Mouse (Mus musculus): ENCODE data around the gene Gm26558. TPM values are rescaled to one million over a fixed set of nuclear protein-coding genes. Genes with fewer than 3 reads are reported as not detected.

The Gm26558 gene
- polyA plus RNA-seq, 1 experiment from 2014 or later: 4.4 TPM

DNA sequence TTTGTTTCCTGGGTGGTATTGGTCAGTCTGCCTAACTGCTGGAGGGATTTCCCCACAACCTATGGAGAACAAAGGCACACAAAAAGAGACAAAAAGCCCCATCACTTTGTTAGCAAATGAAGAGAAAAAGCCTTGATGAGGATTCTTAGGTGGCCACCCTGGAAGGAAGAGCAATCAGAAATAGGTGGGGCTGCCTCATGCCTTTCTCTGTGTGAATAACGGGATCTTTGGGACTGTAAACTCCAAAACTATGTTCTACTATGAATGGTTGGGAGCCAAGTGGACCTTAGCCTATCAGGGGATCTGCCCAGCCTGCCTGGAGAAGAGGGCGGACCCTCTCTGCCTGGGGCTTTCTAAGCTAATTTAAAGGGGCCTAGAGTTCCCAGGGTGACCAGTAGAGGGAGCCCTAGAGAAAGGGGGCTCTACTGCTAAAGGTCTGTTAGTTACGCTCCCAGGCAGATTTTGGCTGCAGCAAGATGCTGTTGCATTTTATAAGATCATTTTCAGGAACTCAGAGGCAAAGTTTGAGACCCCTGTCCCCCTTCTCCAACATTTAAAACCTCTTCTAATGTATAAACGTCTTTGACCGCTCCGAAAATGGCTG lies 42.6 kb downstream of the Gm26558 start:
- no peak overlapping the region for H3K4me2 ChIP-seq (ENCODE audit: low read length)
- no peaks in the 10 kb centered on the region for H3K9me3 ChIP-seq (ENCODE audit: control insufficient read depth, low read length)
- no peaks in the 10 kb centered on the region for H3K4me1 ChIP-seq (ENCODE audit: control insufficient read depth in 2 of 2, insufficient read depth in 2 of 2, low read length in 2 of 2)
- no peak for ATAC-seq (ENCODE audit: insufficient number of reproducible peaks, insufficient read depth, low FRiP score, low read depth)
- H3K9ac ChIP-seq (ENCODE audit: low read length): no peak overlapping the region
- H3K27ac ChIP-seq (replicated peaks in 1 of 2; ENCODE audit: control insufficient read depth in 1 of 2, insufficient read depth in 1 of 2, low read depth in 2 of 2, low read length in 2 of 2): no peak overlapping the region
- no peaks in the 10 kb centered on the region for H3K27me3 ChIP-seq (ENCODE audit: control insufficient read depth, insufficient read depth, low read length)
- H3K36me3 ChIP-seq (ENCODE audit: control insufficient read depth, insufficient read depth, low read length): no peaks in the 10 kb centered on the region
- no peak overlapping the region for H3K4me3 ChIP-seq (ENCODE audit: control insufficient read depth in 1 of 2, insufficient read depth in 1 of 2, low read depth in 1 of 2, low read length in 2 of 2)
- 86% methylated on average over 6 of the region's 6 CpGs for WGBS

DNA sequence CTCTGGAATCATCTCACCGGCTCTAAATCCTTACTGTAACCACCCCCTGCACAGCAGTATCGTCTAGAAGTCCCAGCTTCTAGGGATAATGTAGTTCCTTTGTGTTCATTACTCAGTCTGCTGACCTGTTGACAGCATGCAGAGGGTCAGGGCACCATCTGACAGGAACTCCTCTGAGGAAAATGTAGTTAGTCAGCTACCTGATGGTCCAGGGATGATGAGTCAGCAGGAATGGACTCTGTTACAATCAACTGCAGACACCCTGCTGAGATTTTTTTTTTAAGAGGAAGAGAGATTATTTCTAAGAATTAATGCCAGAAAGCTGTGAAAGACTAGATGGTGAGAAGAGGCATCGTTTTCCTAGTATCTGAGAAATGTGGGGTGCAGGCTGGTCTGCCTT lies 45.3 kb downstream of the Gm26558 start:
- no peaks in the 10 kb centered on the region for H3K36me3 ChIP-seq (ENCODE audit: control insufficient read depth, insufficient read depth, low read length)
- ATAC-seq (ENCODE audit: insufficient number of reproducible peaks, insufficient read depth, low FRiP score, low read depth): no peak
- WGBS: 45% methylated on average over 3 of the region's 3 CpGs

DNA sequence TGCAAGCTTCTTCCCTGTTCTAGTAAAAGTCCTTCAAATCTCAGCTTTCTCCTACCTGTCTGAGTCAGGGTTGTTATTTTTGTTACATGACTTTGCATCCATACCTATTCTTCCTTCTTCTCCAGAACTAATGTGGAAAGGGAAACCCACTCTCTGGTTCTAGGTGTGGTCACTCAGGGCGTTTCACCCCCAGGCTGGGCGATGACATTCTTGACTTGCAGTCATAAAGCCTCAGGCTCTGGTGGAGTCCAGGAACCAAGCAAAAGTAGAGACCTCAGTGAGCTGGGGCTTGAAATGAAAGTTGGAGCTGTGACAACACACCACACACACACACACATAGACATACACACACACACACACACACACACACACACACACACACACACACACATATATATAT lies 45.8 kb downstream of the Gm26558 start:
- H3K4me3 ChIP-seq (ENCODE audit: control insufficient read depth in 1 of 2, insufficient read depth in 1 of 2, low read depth in 1 of 2, low read length in 2 of 2): no peak overlapping the region
- 65% methylated on average over 2 of the region's 2 CpGs for WGBS
- H3K9ac ChIP-seq (ENCODE audit: low read length): no peak overlapping the region
- no peaks in the 10 kb centered on the region for H3K36me3 ChIP-seq (ENCODE audit: control insufficient read depth, insufficient read depth, low read length)
- H3K27ac ChIP-seq (replicated peaks in 1 of 2; ENCODE audit: control insufficient read depth in 1 of 2, insufficient read depth in 1 of 2, low read depth in 2 of 2, low read length in 2 of 2): no peak overlapping the region
- no peak overlapping the region for H3K4me2 ChIP-seq (ENCODE audit: low read length)
- no peaks in the 10 kb centered on the region for H3K9me3 ChIP-seq (ENCODE audit: control insufficient read depth, low read length)
- H3K27me3 ChIP-seq (ENCODE audit: control insufficient read depth, insufficient read depth, low read length): no peaks in the 10 kb centered on the region
- no peak for ATAC-seq (ENCODE audit: insufficient number of reproducible peaks, insufficient read depth, low FRiP score, low read depth)
- no peaks in the 10 kb centered on the region for H3K4me1 ChIP-seq (ENCODE audit: control insufficient read depth in 2 of 2, insufficient read depth in 2 of 2, low read length in 2 of 2)

More for the DNA sequence above, 45.3 kb downstream of the Gm26558 start:
- no peak overlapping the region for H3K27ac ChIP-seq (replicated peaks in 1 of 2; ENCODE audit: control insufficient read depth in 1 of 2, insufficient read depth in 1 of 2, low read depth in 2 of 2, low read length in 2 of 2)
- no peak overlapping the region for H3K9ac ChIP-seq (ENCODE audit: low read length)
- H3K4me3 ChIP-seq (ENCODE audit: control insufficient read depth in 1 of 2, insufficient read depth in 1 of 2, low read depth in 1 of 2, low read length in 2 of 2): no peak overlapping the region
- H3K9me3 ChIP-seq (ENCODE audit: control insufficient read depth, low read length): no peaks in the 10 kb centered on the region
- no peaks in the 10 kb centered on the region for H3K27me3 ChIP-seq (ENCODE audit: control insufficient read depth, insufficient read depth, low read length)
- no peak overlapping the region for H3K4me2 ChIP-seq (ENCODE audit: low read length)
- no peaks in the 10 kb centered on the region for H3K4me1 ChIP-seq (ENCODE audit: control insufficient read depth in 2 of 2, insufficient read depth in 2 of 2, low read length in 2 of 2)

DNA sequence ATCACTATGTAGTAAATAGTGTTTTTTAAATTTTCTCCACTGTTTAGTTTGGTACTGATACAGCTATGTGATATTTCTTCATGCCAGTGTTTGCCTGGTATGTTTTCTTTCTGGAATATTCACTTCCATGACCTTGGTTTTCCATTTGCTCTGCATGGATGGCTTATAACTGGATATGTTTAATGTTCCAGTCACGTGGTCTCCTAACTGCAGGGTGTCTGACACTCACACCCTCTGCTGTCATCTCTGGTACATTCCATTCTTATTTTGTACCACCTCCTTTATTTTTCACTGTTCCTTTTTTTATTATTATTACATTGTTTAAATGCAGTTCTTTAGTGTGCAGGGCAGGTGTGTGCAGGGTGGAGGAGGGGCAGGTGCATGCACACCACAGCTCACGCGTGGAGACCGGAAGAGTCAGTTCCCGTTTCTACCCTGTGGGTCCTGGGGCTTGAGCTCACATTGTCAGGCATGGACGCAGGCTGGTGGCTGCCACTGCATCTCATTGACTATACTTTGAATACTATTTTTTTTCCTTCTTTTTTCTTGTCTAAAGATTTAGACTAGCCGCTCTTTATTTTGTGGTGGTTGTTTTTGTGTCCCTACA lies 47.1 kb downstream of the Gm26558 start:
- 79% methylated on average over 7 of the region's 7 CpGs for WGBS
- no peak overlapping the region for H3K4me2 ChIP-seq (ENCODE audit: low read length)

More for the DNA sequence above, 47.1 kb downstream of the Gm26558 start:
- H3K27me3 ChIP-seq (ENCODE audit: control insufficient read depth, insufficient read depth, low read length): no peaks in the 10 kb centered on the region
- H3K27ac ChIP-seq (replicated peaks in 1 of 2; ENCODE audit: control insufficient read depth in 1 of 2, insufficient read depth in 1 of 2, low read depth in 2 of 2, low read length in 2 of 2): no peak overlapping the region
- H3K4me1 ChIP-seq (ENCODE audit: control insufficient read depth in 2 of 2, insufficient read depth in 2 of 2, low read length in 2 of 2): no peaks in the 10 kb centered on the region
- H3K4me3 ChIP-seq (ENCODE audit: control insufficient read depth in 1 of 2, insufficient read depth in 1 of 2, low read depth in 1 of 2, low read length in 2 of 2): no peak overlapping the region
- no peaks in the 10 kb centered on the region for H3K9me3 ChIP-seq (ENCODE audit: control insufficient read depth, low read length)
- H3K36me3 ChIP-seq (ENCODE audit: control insufficient read depth, insufficient read depth, low read length): no peaks in the 10 kb centered on the region
- no peak for ATAC-seq (ENCODE audit: insufficient number of reproducible peaks, insufficient read depth, low FRiP score, low read depth)
- H3K9ac ChIP-seq (ENCODE audit: low read length): no peak overlapping the region

Other genes starting within 250 kb of the Gm26558 start
- 0.12 and 0.27 TPM in 2 replicates for gene Sp5, start 187.2 kb downstream of the Gm26558 start, polyA plus RNA-seq (2014; fragmentation: Nextera tagmentation; extraction: Ambion mirVana)
- 0.36 and 1.0 TPM in 2 replicates for gene Erich2, start 153.3 kb downstream of the Gm26558 start, polyA plus RNA-seq (2014; fragmentation: Nextera tagmentation; extraction: Ambion mirVana)
- gene Gad1, start 109.0 kb downstream of the Gm26558 start, polyA plus RNA-seq (2014; fragmentation: Nextera tagmentation; extraction: Ambion mirVana): 0.23 and 0.26 TPM in 2 replicates
- gene Gorasp2, start 532 bp downstream of the Gm26558 start, polyA plus RNA-seq (2014; fragmentation: Nextera tagmentation; extraction: Ambion mirVana): 138 and 140 TPM in 2 replicates
- 37.2 and 41.0 TPM in 2 replicates for gene Tlk1, start 163.6 kb upstream of the Gm26558 start, polyA plus RNA-seq (2014; fragmentation: Nextera tagmentation; extraction: Ambion mirVana)

Data from heart, embryonic 14.5 days (tissue).